Mouse (Mus musculus) kidney, postnatal 0 days (tissue): ENCODE measurements at regions not wholly inside any gene's neighbourhood (a gene's known extent, or its start where the extent isn't known, plus 50 kb on each side); places are given as distances from the start of the nearest gene placed in this dataset.

ENCODE experiments used
- ATAC-seq: fragments of 200-750 bp; cut with Nextera tagmentation; replicated peaks from 2 replicates; pipeline ENCODE4 v1.8.0; 2017; ENCODE audit warnings: low read depth, moderate number of reproducible peaks, moderate TSS enrichment, moderate library complexity; ENCODE audit not compliant: low FRiP score
- DNase-seq: peaks from one replicate; pipeline ENCODE4 v3.0.0-alpha.2; 2016; ENCODE audit warnings: low spot score
- H3K27ac ChIP-seq: fragments of 300-500 bp; sonication (generic); 2 replicates; pipeline ENCODE4 v1.5.1; 2014; ENCODE audit warnings: mild to moderate bottlenecking
- H3K27me3 ChIP-seq: fragments of 300-500 bp; sonication (generic); 2 replicates; pipeline ENCODE4 v1.6.1; 2014; ENCODE audit warnings: low read length, mixed read lengths; ENCODE audit not compliant: insufficient read depth
- H3K36me3 ChIP-seq: fragments of 300-500 bp; sonication (generic); 2 replicates; pipeline ENCODE4 v1.6.1; 2014; ENCODE audit warnings: low read length, mixed read lengths; ENCODE audit not compliant: insufficient read depth
- H3K4me1 ChIP-seq: fragments of 300-500 bp; sonication (generic); replicated peaks from 2 replicates; pipeline ENCODE4 v1.6.1; 2014; ENCODE audit warnings: antibody characterized with exemption, low read length, mixed read lengths; ENCODE audit not compliant: insufficient read depth
- H3K4me2 ChIP-seq: fragments of 300-500 bp; sonication (generic); 2 replicates; pipeline ENCODE4 v1.6.1; 2014; ENCODE audit warnings: mild to moderate bottlenecking, low read length, moderate library complexity, mixed read lengths
- H3K4me3 ChIP-seq: fragments of 300-500 bp; sonication (generic); replicated peaks from 2 replicates; pipeline ENCODE4 v1.5.1; 2014; ENCODE audit warnings: low read depth, low read length
- H3K9ac ChIP-seq: fragments of 300-500 bp; sonication (generic); 2 replicates; pipeline ENCODE4 v1.6.1; 2014; ENCODE audit warnings: low read depth, low read length
- H3K9me3 ChIP-seq: fragments of 300-500 bp; sonication (generic); replicated peaks from 2 replicates; pipeline ENCODE4 v1.6.1; 2016; ENCODE audit warnings: low read length, inconsistent platforms, mixed read lengths
- CTCF ChIP-seq: IDR thresholded peaks from 2 replicates; pipeline ENCODE4 v1.5.1; 2016; ENCODE audit warnings: antibody characterized with exemption, low read depth, mild to moderate bottlenecking, moderate library complexity
- WGBS: fragments of 180-500 bp; shearing (Covaris S2); extraction: QIAGEN DNeasy Blood & Tissue Kit; methylation state at CpG from one replicate; pipeline ENCODE4 v1.1.7; 2014; 5-methylcytosine and 5-hydroxymethylcytosine counted together

- Histone ChIP-seq H3K4me2 (no peak overlapping the region), H3K27me3 (no peaks in the 10 kb centered on the region), H3K4me3 (no peak overlapping the region), H3K4me1 (no peaks in the 10 kb centered on the region), H3K9me3 (no peaks in the 10 kb centered on the region), H3K36me3 (no peaks in the 10 kb centered on the region), H3K9ac (no peak overlapping the region), H3K27ac (no peak overlapping the region)
- no peak for TF ChIP-seq CTCF
- no peak for ATAC-seq
- WGBS, result 93% methylated on average over 6 of the region's 6 CpGs
- DNase-seq, result no peak
Measured at GRCm38 (mm10) chr12:26244701-26245100, 170.4 kb downstream of the Rnf144a start.

- H3K4me2 ChIP-seq, result no peak overlapping the region
- H3K36me3 ChIP-seq, result no peaks in the 10 kb centered on the region
- DNase-seq, result no peak
- H3K4me3 ChIP-seq, result no peak overlapping the region
- no peaks in the 10 kb centered on the region for H3K27me3 ChIP-seq
- no peak overlapping the region for H3K27ac ChIP-seq
- H3K9ac ChIP-seq, result no peak overlapping the region
- WGBS, result 87% methylated on average over 15 of the region's 15 CpGs
- ATAC-seq, result no peak
- TF ChIP-seq CTCF, result no peak
- no peaks in the 10 kb centered on the region for H3K4me1 ChIP-seq
- H3K9me3 ChIP-seq, result no peaks in the 10 kb centered on the region
Measured at GRCm38 (mm10) chr12:26227557-26228020, 187.5 kb downstream of the Rnf144a start.

GRCm38 (mm10) chr12:26226363-26226762 is 188.7 kb downstream of the Rnf144a start:
- no peaks in the 10 kb centered on the region for H3K27me3 ChIP-seq
- DNase-seq (peak; percentile 63), ATAC-seq (no peak)
- no peaks in the 10 kb centered on the region for H3K36me3 ChIP-seq
- peak; percentile 80 for TF ChIP-seq CTCF
- WGBS, result 6% methylated on average over 2 of the region's 2 CpGs
- H3K27ac ChIP-seq, result no peak overlapping the region
- no peak overlapping the region for H3K9ac ChIP-seq
- no peaks in the 10 kb centered on the region for H3K4me1 ChIP-seq
- H3K4me2 ChIP-seq, result no peak overlapping the region
- H3K4me3 ChIP-seq, result no peak overlapping the region
- H3K9me3 ChIP-seq, result no peaks in the 10 kb centered on the region

GRCm38 (mm10) chr12:26212447-26212846 is 202.6 kb downstream of the Rnf144a start:
- DNase-seq (peak; percentile 73), ATAC-seq (no peak)
- Histone ChIP-seq H3K36me3 (no peaks in the 10 kb centered on the region), H3K27me3 (no peaks in the 10 kb centered on the region), H3K4me3 (no peak overlapping the region), H3K9ac (no peak overlapping the region), H3K4me2 (no peak overlapping the region), H3K4me1 (no peaks in the 10 kb centered on the region), H3K9me3 (no peaks in the 10 kb centered on the region), H3K27ac (no peak overlapping the region)
- TF ChIP-seq CTCF, result no peak
- 48% methylated on average over 1 of the region's 1 CpGs for WGBS

- Histone ChIP-seq H3K4me2 (no peak overlapping the region), H3K9me3 (no peaks in the 10 kb centered on the region), H3K27ac (no peak overlapping the region), H3K4me3 (no peak overlapping the region), H3K9ac (no peak overlapping the region), H3K27me3 (no peaks in the 10 kb centered on the region), H3K4me1 (no peaks in the 10 kb centered on the region), H3K36me3 (no peaks in the 10 kb centered on the region)
- ATAC-seq (no peak), DNase-seq (no peak)
- TF ChIP-seq CTCF, result no peak
- WGBS, result 64% methylated on average over 10 of the region's 10 CpGs
Measured at GRCm38 (mm10) chr12:26211423-26211822, 203.6 kb downstream of the Rnf144a start.

GRCm38 (mm10) chr12:26206751-26207150 is 208.3 kb downstream of the Rnf144a start:
- no peak for DNase-seq
- no peak overlapping the region for H3K27ac ChIP-seq
- no peaks in the 10 kb centered on the region for H3K27me3 ChIP-seq
- no peak overlapping the region for H3K4me2 ChIP-seq
- H3K36me3 ChIP-seq, result no peaks in the 10 kb centered on the region
- H3K4me1 ChIP-seq, result no peaks in the 10 kb centered on the region
- WGBS, result 74% methylated on average over 4 of the region's 4 CpGs
- ATAC-seq, result no peak
- H3K9me3 ChIP-seq, result no peaks in the 10 kb centered on the region
- no peak overlapping the region for H3K9ac ChIP-seq
- H3K4me3 ChIP-seq, result no peak overlapping the region
- TF ChIP-seq CTCF, result no peak

GRCm38 (mm10) chr12:26206036-26206435 is 209.0 kb downstream of the Rnf144a start:
- TF ChIP-seq CTCF, result no peak
- H3K9me3 ChIP-seq, result no peaks in the 10 kb centered on the region
- 95% methylated on average over 8 of the region's 8 CpGs for WGBS
- no peak overlapping the region for H3K27ac ChIP-seq
- H3K9ac ChIP-seq, result no peak overlapping the region
- ATAC-seq (no peak), DNase-seq (no peak)
- no peak overlapping the region for H3K4me3 ChIP-seq
- no peaks in the 10 kb centered on the region for H3K36me3 ChIP-seq
- no peak overlapping the region for H3K4me2 ChIP-seq
- no peaks in the 10 kb centered on the region for H3K4me1 ChIP-seq
- no peaks in the 10 kb centered on the region for H3K27me3 ChIP-seq
